Mouse (Mus musculus): Measurements from ENCODE around the gene Sdk1. TPM values are rescaled to one million over a fixed set of nuclear protein-coding genes. Genes with fewer than 3 reads are reported as not detected.
A peak's percentile ranks its signal among the peaks of the same experiment; 100 is the strongest.

Gene Sdk1
- polyA plus RNA-seq, 1 experiment from 2014 or later, result 1.3 TPM

DNA sequence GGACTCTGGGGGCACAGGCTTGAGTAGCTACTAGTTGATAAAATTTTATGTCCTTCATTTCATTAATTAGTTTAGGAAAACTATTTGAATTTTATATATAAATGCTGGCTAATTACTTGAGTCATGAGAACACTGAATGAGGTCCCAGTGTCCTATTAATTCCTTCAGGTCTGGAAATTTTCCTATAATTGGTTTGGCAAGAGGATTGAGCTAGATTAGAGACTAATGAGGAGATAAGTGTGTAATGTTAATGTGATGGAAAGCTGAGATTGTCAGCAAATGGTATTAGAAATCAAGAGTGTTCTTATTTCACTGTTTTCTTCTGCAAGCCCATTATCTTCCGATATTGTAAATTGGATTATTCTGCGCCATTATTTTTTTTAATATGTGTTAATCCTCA is 192.0 kb downstream of the Sdk1 start:
- Histone ChIP-seq H3K4me2 (ENCODE audit: low read depth, low read length) (no peak overlapping the region), H3K4me3 (ENCODE audit: low read length) (no peak overlapping the region), H3K4me1 (ENCODE audit: control insufficient read depth, insufficient read depth, low read length) (no peaks in the 10 kb centered on the region), H3K27me3 (ENCODE audit: control insufficient read depth, insufficient read depth, low read length) (no peaks in the 10 kb centered on the region), H3K27ac (ENCODE audit: low read length) (no peak overlapping the region), H3K36me3 (ENCODE audit: control insufficient read depth, insufficient read depth) (no peaks in the 10 kb centered on the region), H3K9ac (ENCODE audit: low read length) (no peak overlapping the region), H3K9me3 (replicated peaks; ENCODE audit: control insufficient read depth, low read length) (no peaks in the 10 kb centered on the region)
- no peak for ATAC-seq (replicated peaks; ENCODE audit: extremely low read depth, insufficient read depth, low FRiP score)
- WGBS, result 92% methylated on average over 2 of the region's 2 CpGs

DNA sequence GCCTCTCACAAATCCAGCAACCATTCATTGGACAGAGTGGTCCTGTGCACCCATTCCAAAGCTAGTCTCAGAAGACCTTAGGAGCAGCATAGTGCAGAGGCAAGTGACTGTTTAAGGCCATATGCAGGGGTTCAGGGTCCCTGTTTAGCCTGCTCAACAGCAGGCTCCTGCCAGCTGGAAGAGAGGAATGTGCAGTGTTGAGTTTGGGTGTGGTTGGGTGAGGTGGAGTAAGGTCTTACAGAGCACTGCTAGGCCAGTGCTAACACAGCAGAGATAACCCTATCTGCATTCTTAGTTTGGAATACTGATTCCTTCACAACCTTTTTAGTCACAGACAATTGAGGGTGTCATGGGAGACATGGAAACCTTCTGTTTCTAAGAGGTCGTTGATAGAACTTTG is 206.0 kb downstream of the Sdk1 start:
- no peaks in the 10 kb centered on the region for H3K9me3 ChIP-seq (replicated peaks; ENCODE audit: control insufficient read depth, low read length)
- H3K27ac ChIP-seq (ENCODE audit: low read length), result no peak overlapping the region
- 0 out of 2 replicates have a peak, but pooled peaks have one; percentile 49 for ATAC-seq (replicated peaks; ENCODE audit: extremely low read depth, insufficient read depth, low FRiP score)
- 24% methylated on average over 1 of the region's 1 CpGs for WGBS
- H3K4me3 ChIP-seq (ENCODE audit: low read length), result no peak overlapping the region
- no peak overlapping the region for H3K4me2 ChIP-seq (ENCODE audit: low read depth, low read length)
- no peaks in the 10 kb centered on the region for H3K27me3 ChIP-seq (ENCODE audit: control insufficient read depth, insufficient read depth, low read length)
- H3K4me1 ChIP-seq (ENCODE audit: control insufficient read depth, insufficient read depth, low read length), result peaks cover 13% of the 10 kb centered on the region
- no peak overlapping the region for H3K9ac ChIP-seq (ENCODE audit: low read length)
- no peaks in the 10 kb centered on the region for H3K36me3 ChIP-seq (ENCODE audit: control insufficient read depth, insufficient read depth)

DNA sequence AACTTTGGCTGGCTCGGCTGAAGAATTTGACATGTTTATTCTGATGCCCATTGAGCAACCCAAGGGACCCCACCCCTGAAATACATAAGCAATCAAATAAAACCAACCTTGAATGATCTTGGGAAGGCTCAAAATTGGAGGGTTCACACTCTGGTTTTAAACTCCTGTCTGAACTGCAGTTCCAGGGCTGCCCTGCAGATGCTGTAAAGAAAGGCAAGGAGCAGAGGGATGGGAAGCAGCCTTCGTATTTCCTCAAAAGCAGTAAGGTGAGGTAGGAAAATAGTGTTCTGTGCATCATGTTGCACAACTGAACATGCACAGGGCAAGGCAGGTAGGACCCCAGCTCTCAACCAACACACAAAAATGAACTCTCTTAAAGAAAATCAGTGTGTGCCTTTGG is 222.1 kb downstream of the Sdk1 start:
- H3K4me3 ChIP-seq (ENCODE audit: low read length), result no peak overlapping the region
- H3K9me3 ChIP-seq (replicated peaks; ENCODE audit: control insufficient read depth, low read length), result no peaks in the 10 kb centered on the region
- H3K27ac ChIP-seq (ENCODE audit: low read length), result no peak overlapping the region
- peaks cover 3% of the 10 kb centered on the region; the same call in 1 of the 2 replicates for H3K4me1 ChIP-seq (ENCODE audit: control insufficient read depth, insufficient read depth, low read length)
- WGBS, result 74% methylated on average over 2 of the region's 2 CpGs
- no peak overlapping the region for H3K4me2 ChIP-seq (ENCODE audit: low read depth, low read length)
- H3K9ac ChIP-seq (ENCODE audit: low read length), result no peak overlapping the region
- no peak for ATAC-seq (replicated peaks; ENCODE audit: extremely low read depth, insufficient read depth, low FRiP score)
- H3K36me3 ChIP-seq (ENCODE audit: control insufficient read depth, insufficient read depth), result no peaks in the 10 kb centered on the region
- no peaks in the 10 kb centered on the region for H3K27me3 ChIP-seq (ENCODE audit: control insufficient read depth, insufficient read depth, low read length)

DNA sequence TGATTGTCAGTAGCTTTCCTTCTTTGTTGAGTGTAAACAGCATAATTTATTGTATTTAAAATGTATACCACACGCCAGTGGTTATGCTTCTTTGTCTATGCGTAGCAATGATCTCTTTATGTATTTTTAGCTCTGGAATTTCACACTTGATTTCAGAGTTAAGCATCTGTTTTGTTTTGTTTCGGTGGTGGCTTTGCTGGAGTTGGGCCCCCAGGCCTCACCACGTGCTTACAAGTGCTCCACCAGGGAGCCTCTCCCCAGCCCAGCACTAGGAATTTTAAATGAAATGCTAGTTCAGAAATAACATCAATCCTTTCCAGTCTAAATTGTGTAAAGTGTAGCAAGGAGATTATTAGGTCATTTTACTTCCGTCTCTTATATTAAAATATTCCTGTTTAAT is 227.5 kb downstream of the Sdk1 start:
- no peak overlapping the region for H3K4me3 ChIP-seq (ENCODE audit: low read length)
- no peaks in the 10 kb centered on the region for H3K27me3 ChIP-seq (ENCODE audit: control insufficient read depth, insufficient read depth, low read length)
- no peak for ATAC-seq (replicated peaks; ENCODE audit: extremely low read depth, insufficient read depth, low FRiP score)
- H3K9ac ChIP-seq (ENCODE audit: low read length), result no peak overlapping the region
- WGBS, result 35% methylated on average over 5 of the region's 5 CpGs
- H3K9me3 ChIP-seq (replicated peaks; ENCODE audit: control insufficient read depth, low read length), result no peaks in the 10 kb centered on the region
- no peaks in the 10 kb centered on the region for H3K36me3 ChIP-seq (ENCODE audit: control insufficient read depth, insufficient read depth)
- no peak overlapping the region for H3K27ac ChIP-seq (ENCODE audit: low read length)
- peaks cover 11% of the 10 kb centered on the region; the same call in 1 of the 2 replicates for H3K4me1 ChIP-seq (ENCODE audit: control insufficient read depth, insufficient read depth, low read length)
- H3K4me2 ChIP-seq (ENCODE audit: low read depth, low read length), result no peak overlapping the region

DNA sequence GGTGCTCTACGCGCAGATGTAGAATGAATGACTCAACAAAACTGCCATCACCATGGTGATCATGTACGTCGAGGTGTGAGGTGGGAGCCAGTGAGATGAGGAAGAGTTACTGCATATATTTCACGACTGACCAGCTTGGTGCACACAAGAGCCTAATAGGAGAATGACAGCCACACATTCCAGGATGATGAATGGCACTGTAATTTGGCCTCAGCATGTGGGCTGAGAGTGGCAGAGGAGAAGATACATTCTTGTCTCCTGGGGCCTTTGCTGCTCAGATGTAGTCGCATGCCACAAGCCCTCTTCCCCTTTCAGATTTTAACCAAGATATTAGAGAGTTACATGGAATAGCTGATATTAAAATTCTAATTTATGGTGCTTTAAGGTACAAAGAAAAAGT is 264.0 kb downstream of the Sdk1 start:
- no peak overlapping the region for H3K4me3 ChIP-seq (ENCODE audit: low read length)
- H3K27me3 ChIP-seq (ENCODE audit: control insufficient read depth, insufficient read depth, low read length), result no peaks in the 10 kb centered on the region
- no peaks in the 10 kb centered on the region for H3K4me1 ChIP-seq (ENCODE audit: control insufficient read depth, insufficient read depth, low read length)
- 63% methylated on average over 6 of the region's 6 CpGs for WGBS
- H3K4me2 ChIP-seq (ENCODE audit: low read depth, low read length), result no peak overlapping the region
- no peak overlapping the region for H3K27ac ChIP-seq (ENCODE audit: low read length)
- H3K9me3 ChIP-seq (replicated peaks; ENCODE audit: control insufficient read depth, low read length), result no peaks in the 10 kb centered on the region
- H3K36me3 ChIP-seq (ENCODE audit: control insufficient read depth, insufficient read depth), result no peaks in the 10 kb centered on the region
- no peak for ATAC-seq (replicated peaks; ENCODE audit: extremely low read depth, insufficient read depth, low FRiP score)
- no peak overlapping the region for H3K9ac ChIP-seq (ENCODE audit: low read length)

DNA sequence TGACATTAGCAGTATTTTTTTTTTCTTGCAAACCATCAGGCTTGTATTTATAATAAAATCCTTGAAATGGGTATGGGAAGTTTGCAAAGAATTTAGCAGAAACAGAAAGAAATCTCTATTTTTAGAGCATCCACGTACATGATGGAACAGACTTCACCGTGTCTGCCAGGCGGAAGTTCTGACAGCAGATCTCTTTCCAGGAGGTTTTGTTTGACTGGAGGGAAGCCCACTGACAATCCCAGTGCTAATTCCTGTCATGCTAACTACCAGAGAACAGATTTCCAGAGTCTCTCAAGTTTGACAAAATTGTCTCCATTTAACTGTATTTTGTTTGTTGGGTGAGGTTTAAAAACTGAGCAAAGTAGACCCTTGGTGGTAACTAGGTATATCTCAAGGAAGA is 265.1 kb downstream of the Sdk1 start:
- no peaks in the 10 kb centered on the region for H3K9me3 ChIP-seq (replicated peaks; ENCODE audit: control insufficient read depth, low read length)
- H3K4me2 ChIP-seq (ENCODE audit: low read depth, low read length), result no peak overlapping the region

DNA sequence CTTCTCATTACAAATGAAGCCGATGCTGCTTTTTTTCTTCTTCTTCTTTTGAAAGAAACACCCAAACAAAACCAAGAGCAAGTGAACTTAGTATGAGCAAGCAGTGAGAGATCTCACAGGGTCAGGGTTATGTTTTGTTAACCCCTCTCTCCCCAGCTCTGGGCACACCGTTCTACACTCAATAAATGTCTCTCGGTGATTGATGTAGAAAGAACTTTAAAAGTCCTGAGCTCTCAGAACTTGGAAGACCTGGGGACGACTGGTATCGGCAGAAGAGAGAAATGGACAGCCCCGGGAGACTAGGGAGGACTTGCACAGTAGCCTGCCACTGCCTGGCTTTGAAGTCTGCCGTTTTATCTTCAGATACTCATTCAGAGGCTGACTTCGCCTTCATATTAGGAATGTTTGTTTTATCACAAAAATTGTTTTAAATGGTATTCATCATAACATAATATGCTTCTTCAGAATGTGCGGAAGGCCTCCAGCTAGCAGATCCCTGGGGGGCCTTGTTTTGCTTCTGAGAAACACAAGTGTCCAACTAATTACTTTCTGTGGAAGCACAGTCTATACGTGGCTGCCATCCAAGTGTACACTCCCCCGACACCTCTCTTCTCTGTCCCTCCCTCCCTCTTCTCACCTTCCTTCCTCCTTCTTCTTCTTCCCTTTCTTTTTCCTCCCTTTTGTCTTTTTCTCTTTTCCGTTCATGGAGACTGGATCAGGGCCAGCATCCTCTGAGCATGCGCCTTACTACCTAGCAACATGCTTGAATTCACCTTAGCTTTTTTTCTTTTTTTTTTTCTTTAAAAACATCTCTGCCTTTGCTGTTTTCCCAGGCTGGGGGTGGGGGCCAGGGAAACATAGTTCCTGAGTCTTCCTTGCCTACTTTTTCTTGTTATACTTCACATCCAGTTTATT is 283.8 kb downstream of the Sdk1 start:
- no peak overlapping the region for H3K27ac ChIP-seq (ENCODE audit: low read length)
- no peak for ATAC-seq (replicated peaks; ENCODE audit: extremely low read depth, insufficient read depth, low FRiP score)
- no peak overlapping the region for H3K9ac ChIP-seq (ENCODE audit: low read length)
- H3K4me3 ChIP-seq (ENCODE audit: low read length), result no peak overlapping the region
- WGBS, result 37% methylated on average over 13 of the region's 13 CpGs
- H3K27me3 ChIP-seq (ENCODE audit: control insufficient read depth, insufficient read depth, low read length), result no peaks in the 10 kb centered on the region
- no peaks in the 10 kb centered on the region for H3K36me3 ChIP-seq (ENCODE audit: control insufficient read depth, insufficient read depth)
- H3K4me2 ChIP-seq (ENCODE audit: low read depth, low read length), result peak overlapping the region; percentile 5; the same call in 1 of the 2 replicates
- no peaks in the 10 kb centered on the region for H3K4me1 ChIP-seq (ENCODE audit: control insufficient read depth, insufficient read depth, low read length)
- H3K9me3 ChIP-seq (replicated peaks; ENCODE audit: control insufficient read depth, low read length), result peaks cover 6% of the 10 kb centered on the region

More for the DNA sequence above, 265.1 kb downstream of the Sdk1 start:
- Histone ChIP-seq H3K27me3 (ENCODE audit: control insufficient read depth, insufficient read depth, low read length) (no peaks in the 10 kb centered on the region), H3K27ac (ENCODE audit: low read length) (no peak overlapping the region), H3K4me1 (ENCODE audit: control insufficient read depth, insufficient read depth, low read length) (no peaks in the 10 kb centered on the region), H3K9ac (ENCODE audit: low read length) (no peak overlapping the region), H3K36me3 (ENCODE audit: control insufficient read depth, insufficient read depth) (no peaks in the 10 kb centered on the region), H3K4me3 (ENCODE audit: low read length) (no peak overlapping the region)
- WGBS, result 63% methylated on average over 3 of the region's 3 CpGs
- no peak for ATAC-seq (replicated peaks; ENCODE audit: extremely low read depth, insufficient read depth, low FRiP score)

GRCm38 (mm10) chr5:141540193-141540592 is 298.9 kb downstream of the Sdk1 start:
- no peak overlapping the region for H3K4me2 ChIP-seq (ENCODE audit: low read depth, low read length)
- ATAC-seq (replicated peaks; ENCODE audit: extremely low read depth, insufficient read depth, low FRiP score), result no peak
- no peaks in the 10 kb centered on the region for H3K9me3 ChIP-seq (replicated peaks; ENCODE audit: control insufficient read depth, low read length)
- no peak overlapping the region for H3K4me3 ChIP-seq (ENCODE audit: low read length)
- no peaks in the 10 kb centered on the region for H3K36me3 ChIP-seq (ENCODE audit: control insufficient read depth, insufficient read depth)
- H3K4me1 ChIP-seq (ENCODE audit: control insufficient read depth, insufficient read depth, low read length), result no peaks in the 10 kb centered on the region
- WGBS, result 60% methylated on average over 5 of the region's 5 CpGs
- no peak overlapping the region for H3K9ac ChIP-seq (ENCODE audit: low read length)
- no peak overlapping the region for H3K27ac ChIP-seq (ENCODE audit: low read length)
- no peaks in the 10 kb centered on the region for H3K27me3 ChIP-seq (ENCODE audit: control insufficient read depth, insufficient read depth, low read length)

GRCm38 (mm10) chr5:141542890-141543666 is 301.8 kb downstream of the Sdk1 start:
- 44% methylated on average over 8 of the region's 8 CpGs for WGBS
- Histone ChIP-seq H3K9me3 (replicated peaks; ENCODE audit: control insufficient read depth, low read length) (no peaks in the 10 kb centered on the region), H3K9ac (ENCODE audit: low read length) (no peak overlapping the region), H3K27ac (ENCODE audit: low read length) (no peak overlapping the region), H3K4me3 (ENCODE audit: low read length) (no peak overlapping the region), H3K27me3 (ENCODE audit: control insufficient read depth, insufficient read depth, low read length) (no peaks in the 10 kb centered on the region), H3K4me1 (ENCODE audit: control insufficient read depth, insufficient read depth, low read length) (no peaks in the 10 kb centered on the region), H3K36me3 (ENCODE audit: control insufficient read depth, insufficient read depth) (no peaks in the 10 kb centered on the region), H3K4me2 (ENCODE audit: low read depth, low read length) (no peak overlapping the region)
- ATAC-seq (replicated peaks; ENCODE audit: extremely low read depth, insufficient read depth, low FRiP score), result no peak

Data from heart, embryonic 16.5 days (tissue).